Mouse (Mus musculus) Patski (cell line): ENCODE data around the gene Palm2. TPM values are rescaled to one million over a fixed set of nuclear protein-coding genes. Genes with fewer than 3 reads are reported as not detected.
A peak's percentile ranks its signal among the peaks of the same experiment; 100 is the strongest.
"Not testable (repeated sequence)": the region's sequence is repeated elsewhere in the genome, so short reads cannot be mapped to it uniquely, and the experiment has no call there.

ENCODE experiments used
- ATAC-seq: fragments of 100-300 bp; one replicate; pipeline ENCODE4 v1.8.0; 2021
- CTCF ChIA-PET: fragments of 350-600 bp; sonication (Branson Sonifier 250); formaldehyde crosslinking; loops from one replicate; lab custom pipeline; 2022; ENCODE audit warnings: inconsistent platforms; lab: Charles Lee
- POLR2A ChIA-PET: fragments of 350-600 bp; sonication (Branson Sonifier 250); formaldehyde crosslinking; loops from one replicate; lab custom pipeline; 2022; ENCODE audit warnings: antibody characterized with exemption, inconsistent platforms; lab: Charles Lee
- DNase-seq: peaks from one replicate; pipeline ENCODE4 v3.0.0-alpha.2; 2011; ENCODE audit warnings: low read depth, low spot score
- H3K27me3 ChIP-seq: fragments of 371-371 bp; one replicate; pipeline ENCODE4 v1.5.1; 2021
- CTCF ChIP-seq: fragments of 100-300 bp; IDR thresholded peaks from one replicate; pipeline ENCODE4 v1.5.1; 2021
- in situ Hi-C: fragments of 300-500 bp; cut with MboI; formaldehyde crosslinking; loops from 3 replicates; pipeline ENCODE4 v1.11.1; 2018; ENCODE audit warnings: low pct_unique_long_range_greater_than_20kb, mixed read lengths
- polyA plus RNA-seq: library from polyadenylated mRNA; unstranded; gene quantifications from one replicate; pipeline ENCODE4 v1.2.3, GENCODE M21; 2021

Palm2 gene
- polyA plus RNA-seq: 0.71 TPM

DNA sequence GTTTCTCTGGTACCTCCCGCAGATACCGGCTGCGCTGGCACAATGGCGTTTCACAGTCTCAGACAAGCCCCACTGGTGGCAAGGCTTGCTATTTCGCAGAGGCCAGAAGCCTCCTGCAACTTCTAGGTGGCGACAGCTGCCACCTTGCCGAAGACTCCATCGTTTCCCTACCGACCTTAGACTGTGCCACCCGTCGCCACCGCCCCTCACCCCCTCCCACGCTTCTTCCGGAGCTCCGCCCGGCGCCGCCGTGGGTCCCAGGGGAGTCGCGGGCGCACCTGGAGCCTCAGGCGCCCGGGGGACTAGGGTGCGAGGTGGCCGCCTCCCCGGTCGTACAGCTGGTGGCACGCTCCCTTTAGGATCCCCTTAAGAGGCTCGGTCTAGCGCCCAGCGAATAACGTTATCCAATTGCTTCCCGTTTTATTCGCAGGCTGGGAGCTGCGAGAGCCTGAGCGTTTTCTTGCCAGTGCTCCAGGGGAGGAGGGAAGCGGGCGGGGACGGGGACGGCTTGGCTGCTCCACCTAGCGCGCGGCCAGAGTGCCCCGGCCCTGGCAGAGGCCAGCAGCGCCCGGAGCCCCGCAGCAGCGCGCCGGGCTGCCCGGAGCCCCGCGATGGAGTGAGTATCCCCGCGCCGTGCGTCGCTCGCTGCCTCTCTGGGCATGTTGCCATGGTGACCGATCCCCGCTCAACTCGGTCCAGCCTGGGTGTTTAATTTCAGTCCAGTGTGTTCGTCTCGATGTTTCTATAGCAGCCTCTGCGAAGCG is at the start of gene Palm2:
TSS of gene Palm2 (plus strand) at position 307 of the 764 bp plus-strand sequence.
- in situ Hi-C loops: no loop called here
- CTCF ChIA-PET: no interaction called here
- DNase-seq (no peak), ATAC-seq (peak; percentile 17)
- H3K27me3 ChIP-seq: peaks cover 20% of the 10 kb centered on the region
- TF ChIP-seq CTCF: no peak
- POLR2A ChIA-PET: no interaction called here

DNA sequence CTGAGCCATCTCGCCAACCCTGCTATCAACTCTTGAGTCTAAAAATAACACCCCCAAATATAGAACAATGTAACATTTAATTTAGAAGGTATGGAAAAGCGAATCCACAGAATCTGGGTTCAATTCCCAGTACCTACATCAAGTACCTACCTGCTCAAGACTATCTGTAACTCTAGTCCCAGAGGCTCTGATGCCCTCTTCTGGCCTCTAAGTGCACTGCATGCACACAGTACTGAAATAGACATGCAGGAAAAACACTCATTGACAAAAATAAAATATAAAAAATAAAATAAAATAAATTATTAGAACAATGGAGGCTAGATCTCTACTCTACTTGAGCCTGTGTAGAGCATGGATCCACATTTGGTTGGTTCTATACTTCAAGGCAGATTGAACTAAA is 49.7 kb upstream of the Palm2 start:
- ATAC-seq: no peak
- CTCF ChIA-PET: no interaction called here

DNA sequence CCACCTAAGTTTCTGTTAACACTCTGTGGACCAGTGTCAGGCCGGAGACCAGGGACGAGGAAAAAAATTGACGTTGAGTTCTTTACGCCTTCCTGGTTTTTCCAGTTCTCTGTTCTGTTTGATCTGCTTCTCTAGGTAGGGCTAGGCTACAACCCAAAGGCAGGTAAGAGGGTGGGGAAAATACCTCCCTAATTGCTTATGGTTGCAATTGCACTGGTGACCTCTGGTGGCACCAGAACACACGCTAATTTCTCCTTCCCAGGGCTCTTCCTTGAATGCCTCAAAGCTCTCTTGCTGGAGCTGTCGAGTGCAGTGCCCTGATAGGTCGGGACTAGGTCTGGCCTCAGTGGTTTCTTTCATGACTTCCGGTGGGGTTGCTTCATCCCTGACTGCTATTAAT is 42.9 kb upstream of the Palm2 start:
- no peaks in the 10 kb centered on the region for H3K27me3 ChIP-seq
- ChIA-PET POLR2A (interaction anchor here (0.7 kb wide), 1 partner anchor 391 kb away, joined by 3 read pairs; no protein-coding TSS in a partner anchor), CTCF (no interaction called here)
- DNase-seq (no peak), ATAC-seq (no peak)
- in situ Hi-C loops: no loop called here
- no peak for TF ChIP-seq CTCF

More for the DNA sequence above, 49.7 kb upstream of the Palm2 start:
- no peaks in the 10 kb centered on the region for H3K27me3 ChIP-seq
- in situ Hi-C loops: no loop called here
- DNase-seq: no peak
- TF ChIP-seq CTCF: peak; percentile 68
- POLR2A ChIA-PET: no interaction called here

DNA sequence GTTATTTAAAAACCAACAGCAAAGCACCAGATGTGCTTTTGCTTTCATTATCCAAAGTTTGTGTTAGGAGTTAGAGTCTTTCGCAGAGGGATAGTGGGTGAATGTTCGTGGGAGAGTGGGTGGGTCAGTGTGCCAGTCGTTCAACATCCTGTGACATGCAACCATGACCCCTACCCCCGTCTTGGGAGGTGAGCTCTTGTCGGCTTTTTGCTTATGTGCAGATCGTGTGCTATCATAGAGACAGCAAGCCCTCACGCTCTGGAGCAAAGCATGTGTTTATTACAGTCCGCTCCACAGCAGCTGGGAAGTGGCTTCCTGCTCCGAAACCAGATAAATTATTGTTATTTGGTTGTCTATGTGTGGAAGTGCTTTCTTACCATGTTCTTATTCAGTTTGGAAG is 37.6 kb upstream of the Palm2 start:
- ATAC-seq (no peak), DNase-seq (no peak)
- TF ChIP-seq CTCF: no peak
- in situ Hi-C loops: no loop called here
- POLR2A ChIA-PET: no interaction called here
- CTCF ChIA-PET: no interaction called here
- no peaks in the 10 kb centered on the region for H3K27me3 ChIP-seq

DNA sequence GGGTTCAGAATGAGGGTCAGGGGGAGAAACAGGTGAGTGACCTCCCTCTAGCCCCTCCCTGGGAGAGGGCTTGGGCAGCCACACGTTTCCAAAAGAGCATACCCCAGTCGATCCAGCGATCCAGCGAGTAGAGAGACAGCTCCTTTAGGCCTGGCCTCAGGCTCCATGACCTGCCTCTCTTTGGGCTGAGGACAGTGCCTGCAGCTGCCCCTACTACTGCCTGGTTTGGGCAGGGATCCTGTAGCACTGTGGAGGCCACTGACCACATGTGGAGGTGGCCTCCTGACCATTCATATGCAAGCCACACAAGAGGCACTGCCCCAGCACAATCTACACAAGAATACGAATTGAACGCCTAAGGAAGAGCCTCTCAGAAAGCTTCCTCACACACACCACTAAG is 21.7 kb upstream of the Palm2 start:
- H3K27me3 ChIP-seq, DNase-seq, ATAC-seq, in situ Hi-C loops, POLR2A ChIA-PET, CTCF ChIA-PET: not testable (repeated sequence)

DNA sequence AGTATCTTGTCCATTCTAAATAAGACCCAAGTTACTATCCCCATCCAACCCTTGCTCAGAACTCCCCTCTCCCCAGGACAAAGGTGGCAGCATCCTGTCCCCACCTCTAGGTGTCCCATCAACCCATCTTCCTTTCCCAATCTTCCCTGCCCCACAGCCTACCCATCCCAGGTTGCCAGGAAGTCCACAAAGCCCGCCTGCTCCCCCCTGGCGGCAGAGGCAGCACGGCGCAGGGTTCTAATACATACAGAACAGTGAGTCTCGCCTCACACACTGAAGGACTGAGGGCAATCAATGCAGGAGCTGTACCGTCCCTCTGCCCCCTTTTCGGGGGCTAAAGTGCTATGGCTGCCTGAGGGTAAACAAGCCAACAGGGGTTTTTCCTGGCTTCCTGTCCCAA is 21.0 kb upstream of the Palm2 start:
- ChIA-PET CTCF (no interaction called here), POLR2A (no interaction called here)
- ATAC-seq (no peak), DNase-seq (no peak)
- in situ Hi-C loops: no loop called here
- H3K27me3 ChIP-seq: peaks cover 7% of the 10 kb centered on the region
- no peak for TF ChIP-seq CTCF

DNA sequence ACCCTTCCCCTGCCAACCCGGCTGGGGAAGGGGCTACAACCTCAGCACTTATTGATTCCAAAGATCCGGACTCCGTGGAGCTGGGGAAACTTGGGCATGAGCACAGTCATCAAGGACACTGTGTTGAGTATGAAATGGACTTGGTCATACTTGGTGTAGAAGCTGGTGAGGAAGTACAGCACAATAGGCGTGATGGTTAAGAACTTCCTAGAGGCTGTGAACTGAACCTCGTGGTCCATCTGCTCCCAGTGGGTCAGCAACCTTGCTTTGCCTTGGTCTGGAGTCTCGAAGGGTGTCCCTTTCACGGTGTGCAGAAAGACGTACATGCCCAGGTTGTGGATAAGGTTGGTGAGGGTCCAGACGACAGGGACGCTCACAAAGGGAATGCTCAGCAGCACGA is 20.4 kb upstream of the Palm2 start:
- CTCF ChIA-PET, DNase-seq, POLR2A ChIA-PET, ATAC-seq, in situ Hi-C loops: not testable (repeated sequence)
- peaks cover 13% of the 10 kb centered on the region for H3K27me3 ChIP-seq

DNA sequence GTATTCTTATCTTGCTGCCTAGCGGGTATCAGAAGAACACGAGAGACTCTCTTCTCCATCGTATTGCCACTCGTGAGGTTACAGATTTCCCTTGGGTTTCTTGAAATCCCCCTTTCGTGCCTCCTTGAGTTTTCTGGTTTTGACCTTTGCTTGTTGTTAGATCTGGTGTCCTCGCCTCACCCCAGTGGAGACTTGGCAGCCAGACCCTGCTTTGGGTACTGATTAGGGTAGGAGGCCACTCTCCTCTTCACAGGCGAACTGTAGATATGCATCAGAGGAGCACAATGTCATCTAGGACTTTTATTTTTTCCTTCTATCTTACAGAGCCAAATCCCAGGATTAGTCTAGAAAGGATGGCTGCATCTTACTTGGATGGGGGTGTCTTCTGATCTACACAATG is 10.0 kb upstream of the Palm2 start:
- POLR2A ChIA-PET: no interaction called here
- TF ChIP-seq CTCF: no peak
- no peak for DNase-seq
- CTCF ChIA-PET: no interaction called here
- H3K27me3 ChIP-seq: peaks cover 15% of the 10 kb centered on the region
- in situ Hi-C loops: no loop called here
- no peak for ATAC-seq

DNA sequence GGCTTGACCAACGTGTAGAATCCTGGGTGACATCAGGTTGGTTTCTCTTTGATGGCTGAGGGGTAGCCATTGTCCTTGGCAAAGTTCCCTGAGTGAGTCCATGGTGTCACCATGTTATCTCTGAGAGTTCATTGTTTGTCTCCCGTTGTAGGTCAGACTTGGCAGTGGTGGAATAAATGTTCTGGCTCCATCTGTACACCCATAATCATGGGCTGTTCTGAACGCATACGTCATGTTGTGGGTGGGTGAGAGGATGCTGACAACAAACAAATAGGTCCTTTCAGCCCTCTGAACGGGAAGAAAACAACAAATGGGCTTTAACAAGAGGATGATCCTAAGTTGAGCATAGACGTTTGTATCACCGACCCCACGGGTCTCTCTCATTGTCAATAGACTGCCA is 5.7 kb upstream of the Palm2 start:
- ChIA-PET CTCF (no interaction called here), POLR2A (no interaction called here)
- TF ChIP-seq CTCF: no peak
- in situ Hi-C loops: no loop called here
- ATAC-seq (no peak), DNase-seq (no peak)
- H3K27me3 ChIP-seq: peaks cover 9% of the 10 kb centered on the region

DNA sequence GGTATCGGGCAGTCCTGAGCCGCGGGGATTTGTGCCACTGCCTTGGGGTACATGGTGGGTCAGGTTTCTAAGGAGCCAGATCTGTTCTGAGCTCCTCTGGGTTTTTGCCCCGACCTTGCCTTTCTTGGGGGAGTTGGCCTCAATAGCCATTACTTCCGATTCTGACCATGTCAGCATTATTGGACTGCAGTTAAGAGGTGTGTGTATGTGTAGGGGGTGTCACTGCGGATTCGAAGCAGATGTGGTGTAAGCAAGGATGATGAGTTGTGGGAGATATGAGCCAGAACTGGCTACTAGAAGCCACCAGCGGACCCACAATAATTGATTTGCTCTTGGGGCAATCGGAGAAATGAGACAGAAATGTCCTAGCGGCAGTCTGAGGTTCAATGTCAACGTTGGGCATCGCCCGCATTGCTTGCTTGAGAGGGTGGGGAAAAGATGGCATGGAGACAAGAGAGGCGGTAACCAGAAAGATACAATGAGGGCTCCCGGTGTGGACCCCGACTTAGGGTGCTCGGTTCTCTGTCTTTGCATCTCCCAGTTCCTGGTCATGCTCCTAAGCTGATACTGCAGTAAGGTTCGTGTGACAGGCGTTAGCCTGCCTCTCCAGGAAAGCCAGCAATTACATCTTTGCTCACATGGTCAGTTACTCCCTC is 786 bp downstream of the Palm2 start:
- ATAC-seq: no peak
- no peak for DNase-seq
- ChIA-PET POLR2A (no interaction called here), CTCF (no interaction called here)
- no peak for TF ChIP-seq CTCF
- peaks cover 20% of the 10 kb centered on the region for H3K27me3 ChIP-seq
- in situ Hi-C loops: no loop called here

DNA sequence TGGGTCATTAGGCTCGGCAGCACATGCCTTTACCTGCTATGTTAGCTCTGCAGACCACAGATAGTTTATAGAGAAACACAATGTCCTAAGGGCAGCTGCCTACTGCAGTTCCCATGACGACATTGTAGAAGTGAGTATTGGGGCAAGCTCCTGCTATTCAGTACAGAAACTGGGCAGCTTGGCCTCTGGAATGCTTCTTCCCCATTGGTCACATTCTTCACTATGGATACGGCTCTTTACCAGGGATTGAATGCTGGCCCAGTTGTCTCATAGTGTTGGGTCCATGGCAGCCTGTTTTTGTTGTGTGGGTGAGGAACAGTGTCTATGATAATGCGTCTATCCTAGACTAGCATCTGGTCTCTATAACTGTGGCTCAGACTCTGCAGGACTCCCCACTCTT is 2.2 kb downstream of the Palm2 start:
- DNase-seq (no peak), ATAC-seq (no peak)
- in situ Hi-C loops: no loop called here
- TF ChIP-seq CTCF: no peak
- CTCF ChIA-PET: interaction anchor here (0.5 kb wide), 1 partner anchor 18 kb away, joined by 3 read pairs; no protein-coding TSS in a partner anchor
- peaks cover 20% of the 10 kb centered on the region for H3K27me3 ChIP-seq
- POLR2A ChIA-PET: no interaction called here
